Mouse (Mus musculus) thymus, adult 2 months (tissue): ENCODE measurements at regions not wholly inside any gene's neighbourhood (a gene's known extent, or its start where the extent isn't known, plus 50 kb on each side); places are given as distances from the start of the nearest gene placed in this dataset.

Experiments
- CTCF ChIP-seq: fragments of 200-500 bp; IDR thresholded peaks from 2 replicates; pipeline ENCODE4 v1.5.1; 2012; ENCODE audit warnings: mild to moderate bottlenecking, control low read depth, low read length, moderate library complexity, borderline replicate concordance; ENCODE audit not compliant: control insufficient read depth, poor library complexity, insufficient read depth; ENCODE audit errors: extremely low read depth
- POLR2A ChIP-seq: fragments of 200-500 bp; IDR thresholded peaks from 2 replicates; pipeline ENCODE4 v1.6.1; 2012; ENCODE audit warnings: mild to moderate bottlenecking, low read length, control low read depth, moderate library complexity; ENCODE audit not compliant: control insufficient read depth, poor library complexity, insufficient read depth; ENCODE audit errors: extremely low read depth

DNA sequence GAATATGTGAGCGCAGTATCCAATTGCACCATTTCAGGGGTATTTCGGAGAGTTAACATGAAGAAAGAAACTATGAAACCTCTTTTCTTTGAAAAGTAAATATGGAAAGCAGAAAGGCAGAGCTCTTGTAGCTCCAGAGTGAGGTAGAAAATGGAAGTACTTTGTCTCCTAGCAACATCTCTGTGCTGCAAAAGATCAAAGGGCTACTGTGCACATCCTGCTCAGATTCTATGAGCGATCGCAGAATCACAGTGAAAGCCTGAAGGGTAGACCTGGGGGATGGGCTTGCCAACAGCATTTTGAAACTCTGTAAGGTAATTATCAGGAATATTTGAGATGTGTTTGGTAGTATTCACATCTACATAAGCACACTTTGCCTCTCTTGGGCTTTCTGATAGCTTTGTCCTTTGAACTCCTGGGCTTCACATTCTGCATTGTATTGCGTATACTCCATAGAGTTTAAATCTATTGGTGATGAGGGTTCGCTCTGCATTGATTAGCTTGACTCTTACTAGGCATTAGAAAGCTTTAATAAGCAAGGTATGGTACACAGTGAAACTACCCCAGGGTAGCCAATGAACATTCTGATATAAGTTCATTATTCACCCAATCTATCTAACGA is 459.5 kb upstream of the Lmcd1 start:
- no peak for TF ChIP-seq POLR2A
- TF ChIP-seq CTCF, result no peak
